Mouse (Mus musculus) intestine, postnatal 0 days (tissue): ENCODE data around the gene Szrd1. TPM values are rescaled to one million over a fixed set of nuclear protein-coding genes. Genes with fewer than 3 reads are reported as not detected.

Experiments used
- ATAC-seq: fragments of 200-750 bp; cut with Nextera tagmentation; 2 replicates; pipeline ENCODE4 v1.8.0; 2017; ENCODE audit warnings: mild to moderate bottlenecking, moderate TSS enrichment, moderate library complexity
- H3K27ac ChIP-seq: fragments of 300-500 bp; sonication (generic); 2 replicates; pipeline ENCODE4 v1.5.1; 2014; ENCODE audit warnings: mild to moderate bottlenecking, low read depth, low read length, moderate library complexity
- H3K27me3 ChIP-seq: fragments of 300-500 bp; sonication (generic); replicated peaks from 2 replicates; pipeline ENCODE4 v1.6.1; 2014; ENCODE audit warnings: low read length, mixed read lengths; ENCODE audit not compliant: control insufficient read depth, insufficient read depth
- H3K36me3 ChIP-seq: fragments of 300-500 bp; sonication (generic); 2 replicates; pipeline ENCODE4 v1.6.1; 2014; ENCODE audit warnings: mild to moderate bottlenecking, moderate library complexity; ENCODE audit not compliant: control insufficient read depth, insufficient read depth
- H3K4me1 ChIP-seq: fragments of 300-500 bp; sonication (generic); replicated peaks from 2 replicates; pipeline ENCODE4 v1.6.1; 2014; ENCODE audit warnings: antibody characterized with exemption, low read length, mixed read lengths; ENCODE audit not compliant: control insufficient read depth, insufficient read depth
- H3K4me2 ChIP-seq: fragments of 300-500 bp; sonication (generic); replicated peaks from 2 replicates; pipeline ENCODE4 v1.6.1; 2014; ENCODE audit warnings: low read depth, mild to moderate bottlenecking, moderate library complexity
- H3K4me3 ChIP-seq: fragments of 300-500 bp; sonication (generic); 2 replicates; pipeline ENCODE4 v1.5.1; 2014; ENCODE audit warnings: low read depth, low read length
- H3K9ac ChIP-seq: fragments of 300-500 bp; sonication (generic); 2 replicates; pipeline ENCODE4 v1.6.1; 2014; ENCODE audit warnings: mild to moderate bottlenecking, low read depth, low read length
- H3K9me3 ChIP-seq: fragments of 300-500 bp; sonication (generic); 2 replicates; pipeline ENCODE4 v1.6.1; 2016; ENCODE audit warnings: mixed run types; ENCODE audit not compliant: control insufficient read depth
- CTCF ChIP-seq: sonication (generic); IDR thresholded peaks from 2 replicates; pipeline ENCODE4 v1.5.1; 2016; ENCODE audit warnings: low read depth, mild to moderate bottlenecking, control low read depth, antibody characterized with exemption, moderate library complexity
- WGBS: fragments of 180-500 bp; shearing (Covaris S2); extraction: QIAGEN DNeasy Blood & Tissue Kit; methylation state at CpG from one replicate; pipeline ENCODE4 v1.1.7; 2014; 5-methylcytosine and 5-hydroxymethylcytosine counted together
- polyA plus RNA-seq: library from polyadenylated mRNA; unstranded; fragments of >200 nt; fragmentation: Nextera tagmentation; extraction: Ambion mirVana; gene quantifications from 2 replicates; pipeline ENCODE4 v1.2.1, GENCODE M21; 2015

The Szrd1 gene
- polyA plus RNA-seq, 1 experiment from 2014 or later, result 35.0 TPM

- Histone ChIP-seq H3K4me3 (no peak overlapping the region), H3K27me3 (no peaks in the 10 kb centered on the region)
Observed at GRCm38 (mm10) chr4:141134751-141135530, 4.6 kb downstream of the Szrd1 start.

DNA sequence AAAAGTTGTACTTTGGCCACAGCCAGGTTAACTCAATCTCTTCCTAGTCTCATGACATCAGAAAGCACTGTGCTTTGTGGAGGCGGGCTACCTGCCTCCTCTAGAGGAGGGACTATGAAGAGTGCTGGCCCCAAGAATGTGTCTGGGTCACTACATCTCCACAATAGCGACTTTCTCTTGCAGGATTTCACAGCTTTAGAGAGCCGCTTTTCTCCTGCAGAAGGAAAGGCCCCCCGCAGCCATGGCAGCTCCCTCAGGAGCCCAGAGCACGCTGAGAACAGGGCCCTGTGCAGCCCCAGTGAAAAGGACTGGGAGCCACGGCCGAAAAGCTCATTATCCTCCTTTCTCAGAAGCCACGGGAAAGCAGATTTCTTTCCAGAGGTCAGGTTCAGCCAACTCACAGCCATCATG lies 5.5 kb downstream of the Szrd1 start:
- H3K9me3 ChIP-seq, result no peaks in the 10 kb centered on the region
- no peaks in the 10 kb centered on the region for H3K27me3 ChIP-seq
- 37% methylated on average over 8 of the region's 8 CpGs for WGBS
- H3K9ac ChIP-seq, result 0 out of 2 replicates have a peak overlapping the region, but pooled peaks have one; percentile 17
- no peak for TF ChIP-seq CTCF
- no peaks in the 10 kb centered on the region for H3K36me3 ChIP-seq
- H3K27ac ChIP-seq, result peak overlapping the region; percentile 86
- H3K4me2 ChIP-seq, result peak overlapping the region; percentile 55
- ATAC-seq, result peak; percentile 32; the same call in 1 of the 2 replicates
- peaks cover 43% of the 10 kb centered on the region for H3K4me1 ChIP-seq
- no peak overlapping the region for H3K4me3 ChIP-seq

More at GRCm38 (mm10) chr4:141134751-141135530, 4.6 kb downstream of the Szrd1 start:
- no peak for TF ChIP-seq CTCF
- WGBS, result 39% methylated on average over 20 of the region's 20 CpGs
- peaks cover 35% of the 10 kb centered on the region for H3K4me1 ChIP-seq
- H3K4me2 ChIP-seq, result peak overlapping the region; percentile 55
- no peaks in the 10 kb centered on the region for H3K9me3 ChIP-seq
- peak overlapping the region; percentile 86 for H3K27ac ChIP-seq
- 0 out of 2 replicates have a peak overlapping the region, but pooled peaks have one; percentile 17 for H3K9ac ChIP-seq
- no peaks in the 10 kb centered on the region for H3K36me3 ChIP-seq
- no peak for ATAC-seq

GRCm38 (mm10) chr4:141133227-141133626 lies 6.3 kb downstream of the Szrd1 start:
- peak overlapping the region; percentile 27; the same call in 1 of the 2 replicates for H3K4me2 ChIP-seq
- H3K27ac ChIP-seq, result peak overlapping the region; percentile 86
- ATAC-seq, result no peak
- no peak overlapping the region for H3K4me3 ChIP-seq
- no peaks in the 10 kb centered on the region for H3K9me3 ChIP-seq
- H3K36me3 ChIP-seq, result no peaks in the 10 kb centered on the region
- 27% methylated on average over 8 of the region's 8 CpGs for WGBS
- no peak for TF ChIP-seq CTCF
- no peaks in the 10 kb centered on the region for H3K27me3 ChIP-seq
- 0 out of 2 replicates have a peak overlapping the region, but pooled peaks have one; percentile 11 for H3K9ac ChIP-seq
- peaks cover 43% of the 10 kb centered on the region for H3K4me1 ChIP-seq

- H3K9ac ChIP-seq, result no peak overlapping the region
- TF ChIP-seq CTCF, result no peak
- peak overlapping the region; percentile 86 for H3K27ac ChIP-seq
Observed at GRCm38 (mm10) chr4:141132191-141132590, 7.4 kb downstream of the Szrd1 start.

DNA sequence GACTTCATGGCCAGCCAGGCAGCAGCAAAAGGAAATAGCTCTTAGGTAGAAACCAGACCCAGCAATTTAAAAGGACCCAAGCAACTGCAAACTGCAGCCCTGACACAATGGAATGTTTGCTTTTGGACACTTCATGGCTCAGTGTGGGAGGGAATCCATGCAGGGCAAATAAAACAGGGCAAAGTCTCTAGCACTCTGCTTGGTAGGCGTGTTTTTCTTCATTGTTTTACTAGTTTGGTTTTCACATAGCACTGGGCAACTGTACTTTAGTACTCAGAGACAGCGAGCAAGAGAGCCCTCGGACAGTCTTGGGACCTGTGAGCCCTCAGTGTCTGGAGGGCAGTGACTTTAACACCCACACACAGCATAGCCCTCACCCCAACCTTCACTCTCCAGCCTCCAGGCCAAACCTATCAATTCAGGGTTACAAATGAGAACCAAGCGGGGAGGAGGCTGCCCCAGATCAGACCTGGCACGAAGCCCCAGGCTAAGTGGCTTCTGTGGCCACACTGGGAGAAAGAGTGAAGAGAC lies 8.0 kb downstream of the Szrd1 start:
- no peak overlapping the region for H3K4me3 ChIP-seq
- no peak for TF ChIP-seq CTCF
- ATAC-seq, result peak; percentile 75
- WGBS, result 13% methylated on average over 5 of the region's 5 CpGs
- H3K9me3 ChIP-seq, result no peaks in the 10 kb centered on the region
- no peaks in the 10 kb centered on the region for H3K36me3 ChIP-seq
- peak overlapping the region; percentile 86 for H3K27ac ChIP-seq
- H3K9ac ChIP-seq, result no peak overlapping the region
- H3K4me1 ChIP-seq, result peaks cover 39% of the 10 kb centered on the region
- H3K27me3 ChIP-seq, result no peaks in the 10 kb centered on the region
- H3K4me2 ChIP-seq, result peak overlapping the region; percentile 50

More at GRCm38 (mm10) chr4:141132191-141132590, 7.4 kb downstream of the Szrd1 start:
- Histone ChIP-seq H3K36me3 (no peaks in the 10 kb centered on the region), H3K4me1 (peaks cover 43% of the 10 kb centered on the region), H3K27me3 (no peaks in the 10 kb centered on the region), H3K4me2 (peak overlapping the region; percentile 50), H3K9me3 (no peaks in the 10 kb centered on the region), H3K4me3 (no peak overlapping the region)
- ATAC-seq, result no peak
- WGBS, result 32% methylated on average over 8 of the region's 8 CpGs

- ATAC-seq, result peak; percentile 39
- Histone ChIP-seq H3K9ac (no peak overlapping the region), H3K4me3 (no peak overlapping the region), H3K4me2 (peak overlapping the region; percentile 40), H3K4me1 (peaks cover 35% of the 10 kb centered on the region), H3K36me3 (no peaks in the 10 kb centered on the region), H3K9me3 (no peaks in the 10 kb centered on the region), H3K27me3 (no peaks in the 10 kb centered on the region), H3K27ac (peak overlapping the region; percentile 86)
- no peak for TF ChIP-seq CTCF
- 40% methylated on average over 6 of the region's 6 CpGs for WGBS
Observed at GRCm38 (mm10) chr4:141130704-141131342, 8.8 kb downstream of the Szrd1 start.
